Mouse (Mus musculus): ENCODE data around the gene Hsd3b6. TPM values are rescaled to one million over a fixed set of nuclear protein-coding genes. Genes with fewer than 3 reads are reported as not detected.

Gene Hsd3b6
- polyA plus RNA-seq (2015; fragmentation: Nextera tagmentation; extraction: Ambion mirVana) = 63.0 and 122 TPM in 2 replicates

DNA sequence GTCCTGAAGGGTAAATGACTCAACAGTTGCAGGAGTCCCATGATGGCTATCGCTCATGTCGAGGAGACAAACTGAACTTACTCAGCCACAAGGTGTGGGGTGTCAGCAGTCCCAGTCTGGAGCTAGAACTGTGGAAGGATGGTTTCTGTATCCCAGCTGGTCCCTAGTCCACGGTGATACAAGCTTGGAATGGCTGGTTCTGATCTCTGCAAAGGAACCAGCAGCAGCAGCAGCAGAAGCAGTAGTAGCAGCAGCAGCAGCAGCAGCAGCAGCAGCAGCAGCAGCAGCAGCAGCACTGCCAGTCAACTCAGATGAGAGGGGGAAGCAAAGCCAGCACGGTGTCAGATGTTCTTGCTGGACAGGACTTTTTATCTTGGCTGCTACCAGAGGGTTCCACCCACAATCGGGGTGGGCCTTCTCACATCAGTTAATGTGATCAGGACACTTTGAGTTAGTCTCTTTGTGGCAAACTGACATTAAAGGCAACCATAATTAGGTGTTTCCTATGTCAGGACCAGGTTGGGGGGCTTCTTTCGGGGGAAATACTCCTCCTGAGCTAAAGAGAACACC is at the start of gene Hsd3b6:
Gene Hsd3b6, minus strand, starts transcription at position 343 of the 570 bp plus-strand sequence.
- Histone ChIP-seq H3K4me1 (peaks cover 9% of the 10 kb centered on the region; the same call in 1 of the 2 replicates), H3K27me3 (replicated peaks) (no peaks in the 10 kb centered on the region), H3K4me3 (no peak within 1 kb of the TSS), H3K4me2 (peak within 1 kb of the TSS; percentile 2; the same call in 1 of the 2 replicates), H3K9me3 (no peaks in the 10 kb centered on the region), H3K9ac (no peak within 1 kb of the TSS), H3K36me3 (no peaks in the 10 kb centered on the region), H3K27ac (replicated peaks) (no peak within 1 kb of the TSS)
- ATAC-seq (ENCODE audit: extremely low read depth, insufficient number of reproducible peaks, low FRiP score, low TSS enrichment) = no peak
- WGBS = 45% methylated on average over 6 of the region's 6 CpGs

DNA sequence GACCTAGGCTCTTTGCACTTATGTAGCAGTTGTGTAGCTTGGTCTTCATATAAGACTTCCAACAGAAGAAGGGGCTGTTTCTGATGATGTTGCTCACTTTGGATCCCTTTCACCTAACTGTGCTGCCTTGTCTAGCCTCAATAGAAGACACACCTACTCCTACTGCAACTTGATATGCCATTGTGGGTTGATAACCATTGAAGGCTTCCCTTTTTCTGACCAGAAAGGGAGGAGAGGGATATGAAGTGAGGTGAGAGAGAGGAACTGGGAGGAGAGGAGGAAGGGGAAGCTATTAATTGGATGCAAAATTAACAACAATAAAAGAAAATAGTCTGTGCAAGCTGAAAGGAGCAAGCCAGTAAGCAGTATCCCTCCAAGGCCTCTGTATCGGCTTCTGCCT is 48.6 kb upstream of the Hsd3b6 start:
- Histone ChIP-seq H3K9me3 (no peaks in the 10 kb centered on the region), H3K27me3 (replicated peaks) (no peaks in the 10 kb centered on the region), H3K36me3 (no peaks in the 10 kb centered on the region), H3K27ac (replicated peaks) (no peak overlapping the region), H3K4me3 (no peak overlapping the region), H3K9ac (no peak overlapping the region), H3K4me2 (no peak overlapping the region), H3K4me1 (peaks cover 8% of the 10 kb centered on the region)
- ATAC-seq (ENCODE audit: extremely low read depth, insufficient number of reproducible peaks, low FRiP score, low TSS enrichment) = no peak
- WGBS = 94% methylated on average over 1 of the region's 1 CpGs

DNA sequence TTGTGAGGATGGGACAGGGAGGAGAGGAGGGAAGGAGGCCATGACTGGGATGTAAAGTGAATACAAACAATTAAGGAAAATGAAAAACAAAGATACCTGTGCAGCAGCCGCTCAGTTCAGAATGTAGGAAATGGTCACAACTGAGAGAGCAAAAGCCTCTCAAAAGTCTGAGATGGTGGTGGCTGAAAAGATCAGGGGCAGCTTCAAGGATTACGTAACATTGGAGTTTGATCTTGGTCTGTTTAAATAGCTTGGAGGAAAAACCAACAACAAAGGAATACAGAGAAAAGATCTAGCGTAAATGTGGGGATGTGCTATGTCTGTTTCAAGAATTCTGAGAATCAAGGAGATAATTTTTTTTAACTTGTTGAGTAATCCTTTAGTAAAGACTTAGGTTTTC is 45.3 kb upstream of the Hsd3b6 start, which contains the start of gene Hsd3b1:
Gene Hsd3b1, minus strand, starts transcription at position 219 of the 400 bp plus-strand sequence.
- no peak within 1 kb of the TSS for H3K27ac ChIP-seq (replicated peaks)

DNA sequence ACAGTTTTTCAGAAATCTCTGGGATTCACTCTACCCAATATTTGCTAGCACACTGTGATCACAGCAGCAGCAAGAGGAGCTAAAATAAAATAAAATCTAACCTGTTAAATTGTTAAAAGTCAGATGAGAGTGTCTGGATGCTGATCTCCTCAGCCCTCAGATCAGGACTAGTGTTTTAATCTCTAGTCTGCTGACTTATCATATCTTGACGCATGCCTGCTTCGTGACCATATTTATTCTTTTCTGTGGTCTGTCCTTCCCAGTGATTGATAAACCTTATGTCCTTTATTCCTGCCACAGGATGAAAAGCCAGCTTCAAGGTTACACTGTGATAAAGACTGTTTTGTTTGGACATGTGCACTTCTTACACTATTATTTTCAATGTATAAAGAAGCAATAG is 43.8 kb upstream of the Hsd3b6 start:
- Histone ChIP-seq H3K4me3 (no peak overlapping the region), H3K4me2 (no peak overlapping the region), H3K4me1 (peaks cover 33% of the 10 kb centered on the region), H3K9ac (no peak overlapping the region), H3K36me3 (no peaks in the 10 kb centered on the region), H3K9me3 (no peaks in the 10 kb centered on the region), H3K27ac (replicated peaks) (peak overlapping the region; percentile 46; the same call in 1 of the 2 replicates), H3K27me3 (replicated peaks) (no peaks in the 10 kb centered on the region)
- ATAC-seq (ENCODE audit: extremely low read depth, insufficient number of reproducible peaks, low FRiP score, low TSS enrichment) = no peak
- 17% methylated on average over 2 of the region's 2 CpGs for WGBS

More for the DNA sequence above, 45.3 kb upstream of the Hsd3b6 start, which contains the start of gene Hsd3b1:
- WGBS = 90% methylated on average over 3 of the region's 3 CpGs
- Histone ChIP-seq H3K9me3 (no peaks in the 10 kb centered on the region), H3K4me3 (no peak within 1 kb of the TSS), H3K4me1 (peaks cover 27% of the 10 kb centered on the region), H3K36me3 (no peaks in the 10 kb centered on the region), H3K27me3 (replicated peaks) (no peaks in the 10 kb centered on the region), H3K4me2 (no peak within 1 kb of the TSS), H3K9ac (no peak within 1 kb of the TSS)
- no peak for ATAC-seq (ENCODE audit: extremely low read depth, insufficient number of reproducible peaks, low FRiP score, low TSS enrichment)

DNA sequence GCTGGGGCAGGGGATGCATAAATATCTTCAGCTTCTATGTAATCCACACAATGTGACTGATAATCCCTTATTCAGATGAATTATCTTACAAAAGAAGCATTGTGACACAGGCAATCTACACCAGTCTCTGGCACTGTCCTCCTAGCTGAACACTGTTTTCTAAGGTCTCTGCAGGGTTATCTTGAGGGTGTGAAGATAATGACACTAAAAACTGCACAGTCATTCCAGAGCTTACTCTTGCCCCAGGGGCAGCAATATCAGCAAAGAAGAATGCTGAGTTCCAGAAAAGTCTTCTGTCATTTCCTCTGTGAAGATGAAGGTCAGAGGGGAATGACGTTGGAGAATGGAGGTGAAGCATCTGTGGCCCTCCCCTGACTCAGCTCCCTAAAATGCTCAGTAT is 42.6 kb upstream of the Hsd3b6 start:
- H3K9me3 ChIP-seq = no peaks in the 10 kb centered on the region
- H3K27ac ChIP-seq (replicated peaks) = peak overlapping the region; percentile 46
- peak; percentile 81 for ATAC-seq (ENCODE audit: extremely low read depth, insufficient number of reproducible peaks, low FRiP score, low TSS enrichment)
- H3K4me3 ChIP-seq = no peak overlapping the region
- 0% methylated on average over 1 of the region's 1 CpGs for WGBS
- H3K4me1 ChIP-seq = peaks cover 33% of the 10 kb centered on the region
- 0 out of 2 replicates have a peak overlapping the region, but pooled peaks have one; percentile 16 for H3K4me2 ChIP-seq
- no peaks in the 10 kb centered on the region for H3K27me3 ChIP-seq (replicated peaks)
- no peak overlapping the region for H3K9ac ChIP-seq
- no peaks in the 10 kb centered on the region for H3K36me3 ChIP-seq

DNA sequence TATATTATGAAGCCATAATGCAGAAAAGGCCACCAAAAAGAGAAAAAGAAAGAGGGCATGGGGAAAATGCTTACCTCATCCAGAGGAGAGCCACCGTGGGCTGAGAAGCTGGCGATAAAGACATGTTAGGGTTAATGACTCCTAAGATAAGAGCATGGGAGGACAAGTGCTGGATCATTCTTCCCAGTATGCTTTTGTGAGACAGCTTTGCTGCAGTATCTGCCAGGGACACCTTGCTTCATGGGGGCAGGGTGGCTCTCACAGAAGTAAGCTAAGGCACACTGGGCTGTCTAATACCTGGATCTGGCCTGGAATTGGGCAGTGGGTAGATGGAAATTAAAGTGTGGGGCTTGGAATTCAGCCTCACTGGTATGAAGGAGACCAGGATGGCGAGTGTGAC is 40.9 kb upstream of the Hsd3b6 start:
- H3K4me3 ChIP-seq = no peak overlapping the region
- peak overlapping the region; percentile 36; the same call in 1 of the 2 replicates for H3K27ac ChIP-seq (replicated peaks)
- peak; percentile 75; the same call in 1 of the 2 replicates for ATAC-seq (ENCODE audit: extremely low read depth, insufficient number of reproducible peaks, low FRiP score, low TSS enrichment)
- no peaks in the 10 kb centered on the region for H3K9me3 ChIP-seq
- H3K4me2 ChIP-seq = no peak overlapping the region
- WGBS = 49% methylated on average over 3 of the region's 3 CpGs
- H3K9ac ChIP-seq = no peak overlapping the region
- no peaks in the 10 kb centered on the region for H3K36me3 ChIP-seq
- peaks cover 33% of the 10 kb centered on the region for H3K4me1 ChIP-seq
- H3K27me3 ChIP-seq (replicated peaks) = no peaks in the 10 kb centered on the region

DNA sequence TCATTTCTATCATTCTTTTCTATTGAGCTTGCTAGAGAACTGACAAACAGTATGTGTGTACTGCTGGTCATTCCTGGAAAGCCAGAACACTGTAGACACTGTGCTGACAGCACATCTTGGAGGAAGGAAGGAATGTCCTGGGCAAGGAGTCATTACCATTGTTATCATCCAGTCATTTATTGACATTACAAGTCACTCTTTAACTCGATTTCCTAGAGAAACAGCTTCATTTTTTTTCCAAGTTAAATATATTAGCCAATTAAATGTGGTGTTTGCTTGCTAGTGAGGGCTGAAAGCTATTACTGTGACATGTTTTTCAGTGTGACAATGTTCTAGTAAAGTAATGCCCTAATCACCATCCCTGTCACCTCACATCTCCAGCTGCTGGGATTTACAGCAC is 39.4 kb upstream of the Hsd3b6 start:
- ATAC-seq (ENCODE audit: extremely low read depth, insufficient number of reproducible peaks, low FRiP score, low TSS enrichment) = no peak
- 14% methylated on average over 1 of the region's 1 CpGs for WGBS
- no peak overlapping the region for H3K27ac ChIP-seq (replicated peaks)

DNA sequence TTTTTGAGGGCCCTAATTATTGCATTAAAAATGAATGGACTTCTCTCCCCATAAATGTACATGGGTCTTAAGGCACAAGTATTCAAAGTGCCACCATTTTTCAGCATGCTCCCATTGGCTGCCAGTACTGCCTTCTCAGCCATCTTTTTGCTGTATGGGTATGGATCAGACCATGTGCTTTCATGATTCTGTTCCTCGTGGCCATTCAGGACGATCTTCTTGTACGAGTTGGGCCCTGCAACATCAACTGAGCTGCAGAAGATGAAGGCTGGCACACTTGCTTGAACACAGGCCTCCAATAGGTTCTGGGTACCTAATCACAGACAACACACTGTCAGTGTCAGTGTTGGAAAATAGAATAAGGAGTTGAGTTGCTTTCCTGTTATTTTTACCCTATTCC is 38.8 kb upstream of the Hsd3b6 start:
- H3K36me3 ChIP-seq = no peaks in the 10 kb centered on the region
- H3K27me3 ChIP-seq (replicated peaks) = no peaks in the 10 kb centered on the region
- no peaks in the 10 kb centered on the region for H3K9me3 ChIP-seq
- 80% methylated on average over 3 of the region's 3 CpGs for WGBS
- peaks cover 31% of the 10 kb centered on the region for H3K4me1 ChIP-seq
- ATAC-seq (ENCODE audit: extremely low read depth, insufficient number of reproducible peaks, low FRiP score, low TSS enrichment) = no peak
- no peak overlapping the region for H3K27ac ChIP-seq (replicated peaks)
- H3K4me3 ChIP-seq = no peak overlapping the region
- H3K9ac ChIP-seq = no peak overlapping the region
- H3K4me2 ChIP-seq = no peak overlapping the region

More for the DNA sequence above, 39.4 kb upstream of the Hsd3b6 start:
- Histone ChIP-seq H3K9me3 (no peaks in the 10 kb centered on the region), H3K9ac (no peak overlapping the region), H3K4me3 (no peak overlapping the region), H3K27me3 (replicated peaks) (no peaks in the 10 kb centered on the region), H3K4me1 (peaks cover 33% of the 10 kb centered on the region), H3K4me2 (no peak overlapping the region), H3K36me3 (no peaks in the 10 kb centered on the region)

DNA sequence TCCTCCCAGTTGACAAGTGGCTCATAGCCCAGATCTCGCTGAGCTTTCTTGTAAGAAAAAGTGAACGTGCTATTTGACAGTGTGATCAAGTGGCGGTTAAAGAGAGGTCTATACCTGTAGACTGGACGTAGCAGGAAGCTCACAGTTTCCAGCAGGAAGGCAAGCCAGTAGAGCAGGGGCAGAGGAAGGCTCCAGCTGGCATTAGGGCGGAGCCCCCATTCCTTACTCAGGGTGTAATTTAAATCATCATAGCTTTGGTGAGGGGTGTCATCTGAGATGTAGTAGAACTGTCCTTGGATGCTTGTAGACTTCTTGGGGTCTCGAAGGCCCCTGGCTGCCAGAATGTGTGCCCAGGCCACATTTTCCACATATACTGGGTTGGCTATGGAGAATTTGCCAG is 38.4 kb upstream of the Hsd3b6 start:
- H3K36me3 ChIP-seq = no peaks in the 10 kb centered on the region
- no peak for ATAC-seq (ENCODE audit: extremely low read depth, insufficient number of reproducible peaks, low FRiP score, low TSS enrichment)
- no peak overlapping the region for H3K4me2 ChIP-seq
- WGBS = 86% methylated on average over 6 of the region's 6 CpGs
- no peak overlapping the region for H3K27ac ChIP-seq (replicated peaks)
- H3K9ac ChIP-seq = no peak overlapping the region
- no peaks in the 10 kb centered on the region for H3K27me3 ChIP-seq (replicated peaks)
- peaks cover 27% of the 10 kb centered on the region for H3K4me1 ChIP-seq
- H3K9me3 ChIP-seq = no peaks in the 10 kb centered on the region
- no peak overlapping the region for H3K4me3 ChIP-seq

DNA sequence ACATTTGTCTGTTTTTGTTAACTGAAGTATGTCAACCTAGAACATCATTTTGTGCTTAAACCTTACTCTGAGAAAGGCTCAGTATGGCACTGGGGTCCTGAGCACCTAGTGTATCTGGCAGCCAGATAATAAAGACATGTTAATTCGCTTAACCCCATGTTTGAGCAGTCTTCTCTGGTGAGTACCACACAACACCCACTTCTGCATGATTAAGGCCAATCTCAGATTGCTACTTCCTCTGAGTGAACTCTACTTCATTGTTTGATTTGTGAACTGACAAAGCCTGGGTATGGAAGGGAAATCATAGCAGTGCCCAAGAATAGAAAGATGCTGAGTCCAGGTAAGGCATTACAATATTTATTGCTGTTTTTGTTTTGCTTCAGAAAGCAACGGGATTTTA is 37.6 kb upstream of the Hsd3b6 start:
- Histone ChIP-seq H3K4me2 (no peak overlapping the region), H3K27ac (replicated peaks) (no peak overlapping the region), H3K4me1 (peaks cover 19% of the 10 kb centered on the region), H3K36me3 (no peaks in the 10 kb centered on the region), H3K9me3 (no peaks in the 10 kb centered on the region), H3K9ac (no peak overlapping the region), H3K4me3 (no peak overlapping the region), H3K27me3 (replicated peaks) (no peaks in the 10 kb centered on the region)
- ATAC-seq (ENCODE audit: extremely low read depth, insufficient number of reproducible peaks, low FRiP score, low TSS enrichment) = no peak
- WGBS = 80% methylated on average over 2 of the region's 2 CpGs

DNA sequence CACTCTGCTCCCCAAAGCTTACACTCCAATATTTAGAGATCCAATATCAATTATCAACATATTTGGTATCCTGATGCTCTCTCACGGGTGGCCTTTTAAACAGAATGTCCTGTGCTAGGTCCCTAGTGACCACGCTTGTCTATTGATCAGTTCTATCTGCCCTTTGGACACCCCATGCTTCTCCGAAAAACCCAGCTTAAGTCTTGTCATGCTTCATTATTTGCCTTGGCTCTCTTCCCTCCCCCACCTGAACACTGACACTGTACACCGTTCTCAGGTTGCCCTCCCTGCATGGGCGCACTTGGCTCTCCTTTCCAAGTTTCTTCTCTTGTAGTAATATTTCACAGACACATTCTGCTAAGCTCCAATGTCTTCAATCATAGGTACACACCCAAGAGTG is 36.0 kb upstream of the Hsd3b6 start:
- Histone ChIP-seq H3K4me3 (no peak overlapping the region), H3K27me3 (replicated peaks) (no peaks in the 10 kb centered on the region), H3K9me3 (no peaks in the 10 kb centered on the region), H3K4me2 (no peak overlapping the region), H3K4me1 (peaks cover 9% of the 10 kb centered on the region), H3K9ac (no peak overlapping the region), H3K36me3 (no peaks in the 10 kb centered on the region), H3K27ac (replicated peaks) (no peak overlapping the region)
- no peak for ATAC-seq (ENCODE audit: extremely low read depth, insufficient number of reproducible peaks, low FRiP score, low TSS enrichment)
- WGBS = 86% methylated on average over 5 of the region's 5 CpGs

DNA sequence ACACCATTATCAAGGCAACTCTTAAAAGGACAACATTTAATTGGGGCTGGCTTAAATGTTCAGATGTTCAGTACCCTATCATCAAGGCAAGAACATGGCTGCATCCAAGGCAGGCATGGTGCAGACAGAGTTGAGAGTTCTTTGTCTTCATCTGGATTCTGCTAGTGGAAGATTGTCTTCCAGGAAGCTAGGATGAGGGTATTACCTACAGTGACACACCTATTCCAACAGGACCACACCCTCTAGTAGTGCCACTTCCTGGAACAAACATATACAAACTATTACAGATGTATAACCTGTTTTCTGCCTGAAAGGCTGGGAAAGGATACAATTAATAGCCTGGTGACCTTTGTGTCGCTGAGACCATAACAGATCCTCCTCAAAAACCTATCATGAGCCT is 34.7 kb upstream of the Hsd3b6 start:
- H3K4me1 ChIP-seq = peaks cover 5% of the 10 kb centered on the region
- no peak for ATAC-seq (ENCODE audit: extremely low read depth, insufficient number of reproducible peaks, low FRiP score, low TSS enrichment)
- H3K9me3 ChIP-seq = no peaks in the 10 kb centered on the region
- 72% methylated on average over 1 of the region's 1 CpGs for WGBS
- H3K27me3 ChIP-seq (replicated peaks) = no peaks in the 10 kb centered on the region
- no peak overlapping the region for H3K4me3 ChIP-seq
- H3K4me2 ChIP-seq = no peak overlapping the region
- H3K27ac ChIP-seq (replicated peaks) = no peak overlapping the region
- no peaks in the 10 kb centered on the region for H3K36me3 ChIP-seq
- no peak overlapping the region for H3K9ac ChIP-seq

Data from heart, embryonic 13.5 days (tissue).